Mouse (Mus musculus): ENCODE results near the gene Gm10220.
"Not testable (repeated sequence)": the region's sequence is repeated elsewhere in the genome, so short reads cannot be mapped to it uniquely, and the experiment has no call there.

The Gm10220 gene

GRCm38 (mm10) chr5:26121321-26121720 is at the start of gene Gm10220:
Gene Gm10220 (minus strand): TSS chr5:26121421.
- not testable (repeated sequence) for DNase-seq

GRCm38 (mm10) chr5:26169855-26170254 is 48.6 kb upstream of the Gm10220 start:
- DNase-seq, result no peak

GRCm38 (mm10) chr5:26165791-26166165 is 44.6 kb upstream of the Gm10220 start:
- no peak for DNase-seq

- DNase-seq, result no peak
Measured at GRCm38 (mm10) chr5:26165036-26165790, 44.0 kb upstream of the Gm10220 start.

- DNase-seq, result no peak
Measured at GRCm38 (mm10) chr5:26157396-26158170, 36.4 kb upstream of the Gm10220 start.

GRCm38 (mm10) chr5:26142891-26143290 is 21.7 kb upstream of the Gm10220 start:
- no peak for DNase-seq

- not testable (repeated sequence) for DNase-seq
Measured at GRCm38 (mm10) chr5:26105262-26105661, 16.0 kb downstream of the Gm10220 start, which contains the start of gene 5031410I06Rik. Gene 5031410I06Rik (minus strand): TSS chr5:26105362.

- not testable (repeated sequence) for DNase-seq
Measured at GRCm38 (mm10) chr5:26089191-26089590, 32.0 kb downstream of the Gm10220 start, which contains the start of gene Gm10471. Gene Gm10471 (minus strand): TSS chr5:26089291.

GRCm38 (mm10) chr5:26079023-26079422 is 42.2 kb downstream of the Gm10220 start:
- DNase-seq, result not testable (repeated sequence)

- DNase-seq, result no peak
Measured at GRCm38 (mm10) chr5:26070716-26071115, 50.5 kb downstream of the Gm10220 start.
